Comparison of ENCODE assay signal across 22 mouse cellular contexts in the genomic region with DNA sequence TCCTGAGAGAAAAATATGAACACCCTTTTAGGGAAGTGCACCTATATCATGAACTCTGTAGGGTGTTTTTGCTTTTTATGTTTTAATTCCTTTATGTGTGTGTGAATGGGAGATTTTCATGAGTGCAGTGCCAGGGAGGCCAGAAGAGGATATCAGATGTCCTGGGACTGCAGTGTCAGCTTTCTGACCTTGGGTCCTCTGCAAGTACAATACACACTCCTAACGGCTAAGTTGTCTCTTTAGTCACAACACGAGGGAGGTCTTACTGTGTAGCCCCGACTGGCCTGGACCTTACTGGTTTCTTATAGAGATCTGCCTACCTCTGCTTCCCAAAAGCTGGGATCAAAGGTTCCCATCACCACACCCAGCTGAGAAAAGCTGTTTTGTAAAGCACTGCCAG. TPM values are rescaled to one million over a fixed set of nuclear protein-coding genes. Genes with fewer than 3 reads are reported as not detected.
DNase-seq lines count a peak whose midpoint lies in the region; ATAC-seq and TF ChIP-seq lines count a peak whose summit lies in the region.
"Had no signal": no experiment of that assay in that cellular context is flagged by ENCODE, and none has a peak within 500 bp of the region (broad histone marks: within the 10 kb centered on the region; RNA-seq: fewer than 3 reads in every experiment).

No protein-coding gene starts in this region.

- H3K27ac ChIP-seq in gastrocnemius, adult 2 months, result peak overlapping the region; percentile 57
- 0 out of 2 replicates have a peak overlapping the region, but pooled peaks have one; percentile 9 for H3K27ac ChIP-seq in kidney, embryonic 14.5 days (ENCODE audit: low read depth, low read length)
- no peak overlapping the region for H3K27ac ChIP-seq in kidney, postnatal 0 days
- H3K27ac ChIP-seq: forebrain, embryonic 13.5 days; hindbrain, embryonic 12.5 days; hindbrain, embryonic 15.5 days had no signal

- H3K9me3 ChIP-seq in kidney, embryonic 14.5 days (ENCODE audit: control insufficient read depth, low read length), result no peaks in the 10 kb centered on the region
- H3K9me3 ChIP-seq in kidney, postnatal 0 days (replicated peaks; ENCODE audit: low read length), result no peaks in the 10 kb centered on the region
- H3K9me3 ChIP-seq: embryonic facial prominence, embryonic 13.5 days; forebrain, embryonic 13.5 days; G1E; hindbrain, embryonic 12.5 days; hindbrain, embryonic 15.5 days had no signal

- no peak for TF ChIP-seq CTCF in gastrocnemius, adult 2 months (IDR thresholded peaks at IDR 0.05)
- TF ChIP-seq CTCF in kidney, postnatal 0 days (IDR thresholded peaks at IDR 0.05; ENCODE audit: low read depth), result no peak

- no peak for ATAC-seq in kidney, embryonic 14.5 days (ENCODE audit: low FRiP score, low TSS enrichment)
- ATAC-seq in kidney, postnatal 0 days (replicated peaks; ENCODE audit: low FRiP score, low read depth), result no peak
- ATAC-seq: forebrain, embryonic 13.5 days; forebrain, embryonic 16.5 days; Patski had no signal

- H3K4me1 ChIP-seq in kidney, embryonic 14.5 days (ENCODE audit: control insufficient read depth, insufficient read depth, low read length), result peaks cover 4% of the 10 kb centered on the region; the same call in 1 of the 2 replicates
- H3K4me1 ChIP-seq in kidney, postnatal 0 days (replicated peaks; ENCODE audit: insufficient read depth, low read length), result no peaks in the 10 kb centered on the region
- H3K4me1 ChIP-seq: forebrain, embryonic 13.5 days; hindbrain, embryonic 12.5 days; hindbrain, embryonic 15.5 days had no signal

- 16% methylated on average over 3 of the region's 3 CpGs for WGBS in kidney, embryonic 14.5 days
- 16% methylated on average over 3 of the region's 3 CpGs for WGBS in kidney, postnatal 0 days

- H3K36me3 ChIP-seq in kidney, embryonic 14.5 days (ENCODE audit: control insufficient read depth, insufficient read depth, low read length), result no peaks in the 10 kb centered on the region
- no peaks in the 10 kb centered on the region for H3K36me3 ChIP-seq in kidney, postnatal 0 days (ENCODE audit: insufficient read depth, low read length)
- H3K36me3 ChIP-seq: embryonic facial prominence, embryonic 13.5 days; G1E; hindbrain, embryonic 12.5 days; hindbrain, embryonic 15.5 days had no signal

- no peak overlapping the region for H3K4me3 ChIP-seq in gastrocnemius, adult 2 months
- H3K4me3 ChIP-seq in kidney, embryonic 14.5 days (ENCODE audit: low read length), result no peak overlapping the region
- no peak overlapping the region for H3K4me3 ChIP-seq in kidney, postnatal 0 days (replicated peaks; ENCODE audit: low read depth, low read length)
- H3K4me3 ChIP-seq: embryonic facial prominence, embryonic 13.5 days; erythroblast, embryonic 14.5 days; forebrain, embryonic 13.5 days; hindbrain, embryonic 12.5 days; hindbrain, embryonic 15.5 days had no signal

- H3K4me2 ChIP-seq in kidney, embryonic 14.5 days (replicated peaks; ENCODE audit: low read depth, low read length), result no peak overlapping the region
- H3K4me2 ChIP-seq in kidney, postnatal 0 days (ENCODE audit: low read length), result no peak overlapping the region
- H3K4me2 ChIP-seq: embryonic facial prominence, embryonic 13.5 days; forebrain, embryonic 13.5 days; hindbrain, embryonic 12.5 days; hindbrain, embryonic 15.5 days had no signal

- intact Hi-C loops in gastrocnemius, adult 2 months (cut with DNase I), result no loop called here
- intact Hi-C loops in gastrocnemius, postnatal 36 days (cut with DNase I), result no loop called here

- no peak overlapping the region for H3K9ac ChIP-seq in kidney, embryonic 14.5 days (ENCODE audit: low read depth, low read length)
- no peak overlapping the region for H3K9ac ChIP-seq in kidney, postnatal 0 days (ENCODE audit: low read depth, low read length)
- H3K9ac ChIP-seq: embryonic facial prominence, embryonic 13.5 days; forebrain, embryonic 13.5 days; hindbrain, embryonic 12.5 days; hindbrain, embryonic 15.5 days had no signal

- DNase-seq in gastrocnemius, adult 2 months, result no peak
- DNase-seq in gastrocnemius, postnatal 36 days, result no peak
- no peak for DNase-seq in kidney, postnatal 25 days
- peak; percentile 58 for DNase-seq in kidney, postnatal 0 days (ENCODE audit: low spot score)
- DNase-seq in kidney, postnatal 36 days, result no peak
- DNase-seq in cerebellum, adult 18-20 months, result no peak
- DNase-seq: adrenal gland, postnatal 10 days; adrenal gland, postnatal 36 days; B cell, adult 2 months; cerebellum, adult 2 months; cerebellum, adult 9-11 months; cerebellum, postnatal 25 days; gastrocnemius, postnatal 25 days had no signal

- H3K27me3 ChIP-seq in kidney, embryonic 14.5 days (ENCODE audit: control insufficient read depth, insufficient read depth, low read length), result no peaks in the 10 kb centered on the region
- no peaks in the 10 kb centered on the region for H3K27me3 ChIP-seq in kidney, postnatal 0 days (ENCODE audit: insufficient read depth, low read length)
- H3K27me3 ChIP-seq: embryonic facial prominence, embryonic 13.5 days; forebrain, embryonic 13.5 days; hindbrain, embryonic 12.5 days; hindbrain, embryonic 15.5 days; Patski had no signal

RNA-seq across cellular contexts. Expression of a gene that starts 37.0 kb away (rescaled TPM):
- total RNA-seq in gastrocnemius, adult 2 months (2021), result 10 to 100 TPM; 22.7 to 37.0 TPM
- 10 to 100 TPM; 25.7 to 28.9 TPM for total RNA-seq in gastrocnemius, postnatal 36 days (2021)
- 332 and 459 TPM in 2 replicates for polyA plus RNA-seq in kidney, embryonic 14.5 days (2014; fragmentation: Nextera tagmentation; extraction: Ambion mirVana)
- polyA plus RNA-seq in kidney, postnatal 0 days (2015; fragmentation: Nextera tagmentation; extraction: Ambion mirVana), result 215 and 222 TPM in 2 replicates

RNA-seq across cellular contexts. Expression of a gene that starts 37.0 kb away (rescaled TPM):
- 1 to 10 TPM; 7.6 to 8.3 TPM for total RNA-seq in gastrocnemius, adult 2 months (2021)
- total RNA-seq in gastrocnemius, postnatal 36 days (2021), result 1 to 10 TPM; 6.5 to 7.2 TPM
- polyA plus RNA-seq in kidney, embryonic 14.5 days (2014; fragmentation: Nextera tagmentation; extraction: Ambion mirVana), result 15.8 and 25.4 TPM in 2 replicates
- 29.2 and 29.4 TPM in 2 replicates for polyA plus RNA-seq in kidney, postnatal 0 days (2015; fragmentation: Nextera tagmentation; extraction: Ambion mirVana)
